Mouse (Mus musculus) bone marrow, adult 2 months (tissue): ENCODE measurements around the gene Kri1.

Source experiments
- CTCF ChIP-seq: fragments of 200-500 bp; IDR thresholded peaks from 2 replicates; pipeline ENCODE4 v1.5.1; 2011; ENCODE audit warnings: low read length, control low read depth; ENCODE audit not compliant: control insufficient read depth, insufficient read depth
- POLR2A ChIP-seq: fragments of 200-500 bp; IDR thresholded peaks from 2 replicates; pipeline ENCODE4 v1.6.1; 2011; ENCODE audit warnings: low read depth, mild to moderate bottlenecking, control low read depth, low read length, borderline replicate concordance; ENCODE audit not compliant: control insufficient read depth

- TF ChIP-seq CTCF: no peak
- TF ChIP-seq POLR2A: no peak
These were observed 63.9 kb downstream of the Kri1 start for GRCm38 (mm10) chr9:21223906-21224305.
